Mouse (Mus musculus) layer of hippocampus, postnatal 10 days (tissue): ENCODE data around the gene Gm11111. TPM values are rescaled to one million over a fixed set of nuclear protein-coding genes. Genes with fewer than 3 reads are reported as not detected.
"Not testable (repeated sequence)": the region's sequence is repeated elsewhere in the genome, so short reads cannot be mapped to it uniquely, and the experiment has no call there.

Experiments
- DNase-seq, 2 experiments: peaks; one replicate each; pipeline ENCODE4 v3.0.0; 2021; ENCODE audit warnings: low spot score in 2 of 2
- long read RNA-seq: library from polyadenylated mRNA; stranded (forward); transcript quantifications from one replicate; pipeline ENCODE4 v2.0.0, GENCODE M21; 2023
- total RNA-seq, 2 experiments: library from RNA; stranded (reverse); gene quantifications; 2 replicates each; pipeline ENCODE4 v1.2.3; 2021

The Gm11111 gene
- not detected for total RNA-seq
- long read RNA-seq, result 0 reads

GRCm38 (mm10) chr5:98552395-98552794 is at the start of gene Gm11111:
TSS of gene Gm11111 (plus strand) at chr5:98552695.
- no peak for DNase-seq

- no peak for DNase-seq
Observed at GRCm38 (mm10) chr5:98516214-98516613, 36.3 kb upstream of the Gm11111 start.

GRCm38 (mm10) chr5:98520118-98520517 is 32.4 kb upstream of the Gm11111 start:
- no peak for DNase-seq

GRCm38 (mm10) chr5:98522270-98522977 is 30.1 kb upstream of the Gm11111 start:
- no peak for DNase-seq

GRCm38 (mm10) chr5:98523050-98523449 is 29.4 kb upstream of the Gm11111 start:
- DNase-seq, result no peak

GRCm38 (mm10) chr5:98523783-98524182 is 28.7 kb upstream of the Gm11111 start:
- DNase-seq, result no peak

GRCm38 (mm10) chr5:98541333-98541732 is 11.2 kb upstream of the Gm11111 start:
- no peak for DNase-seq

- no peak for DNase-seq
Observed at GRCm38 (mm10) chr5:98550285-98550684, 2.2 kb upstream of the Gm11111 start.

GRCm38 (mm10) chr5:98550873-98551272 is 1.6 kb upstream of the Gm11111 start:
- no peak for DNase-seq

GRCm38 (mm10) chr5:98552811-98553601 is 511 bp downstream of the Gm11111 start:
- no peak for DNase-seq

GRCm38 (mm10) chr5:98561301-98561700 is 8.8 kb downstream of the Gm11111 start:
- DNase-seq, result no peak

- no peak for DNase-seq
Observed at GRCm38 (mm10) chr5:98562806-98563205, 10.3 kb downstream of the Gm11111 start.

- DNase-seq, result no peak
Observed at GRCm38 (mm10) chr5:98563801-98564200, 11.3 kb downstream of the Gm11111 start.

- DNase-seq, result no peak
Observed at GRCm38 (mm10) chr5:98566461-98567193, 14.1 kb downstream of the Gm11111 start.

- no peak for DNase-seq
Observed at GRCm38 (mm10) chr5:98568481-98568880, 16.0 kb downstream of the Gm11111 start.

- no peak for DNase-seq
Observed at GRCm38 (mm10) chr5:98569029-98569513, 16.6 kb downstream of the Gm11111 start.

GRCm38 (mm10) chr5:98572392-98572791 is 19.9 kb downstream of the Gm11111 start:
- DNase-seq, result peak in 1 of 2 experiments; percentile 22

GRCm38 (mm10) chr5:98574711-98575470 is 22.4 kb downstream of the Gm11111 start:
- no peak for DNase-seq

GRCm38 (mm10) chr5:98575471-98575834 is 23.0 kb downstream of the Gm11111 start:
- no peak for DNase-seq

GRCm38 (mm10) chr5:98576538-98576937 is 24.0 kb downstream of the Gm11111 start:
- not testable (repeated sequence) for DNase-seq

GRCm38 (mm10) chr5:98578398-98578797 is 25.9 kb downstream of the Gm11111 start:
- no peak for DNase-seq
